Comparison of ENCODE assay signal across 21 mouse cellular contexts in genomic region chr10:32052546-32053295, GRCm38 (mm10).
DNase-seq lines count a peak whose midpoint lies in the region; ATAC-seq and TF ChIP-seq lines count a peak whose summit lies in the region.
"Had no signal": no experiment of that assay in that cellular context is flagged by ENCODE, and none has a peak within 500 bp of the region (broad histone marks: within the 10 kb centered on the region; RNA-seq: fewer than 3 reads in every experiment).

No protein-coding gene starts in this region.

- ATAC-seq in frontal cortex, adult (ENCODE audit: low TSS enrichment): peak; percentile 92
- ATAC-seq in megakaryocyte, adult 5-6 weeks (ENCODE audit: poor library complexity, severe bottlenecking): no peak
- ATAC-seq: intestine, embryonic 15.5 days had no signal

- DNase-seq in frontal cortex, postnatal 10 days (ENCODE audit: low spot score in 2 of 2): no peak
- peak; percentile 17 to 24 for DNase-seq in right cerebral cortex, adult 2 months (ENCODE audit: low spot score in 2 of 2)
- DNase-seq in right cerebral cortex, postnatal 25 days: no peak
- peak; percentile 78 for DNase-seq in gonadal fat pad, adult 2 months (ENCODE audit: low read depth)
- DNase-seq in layer of hippocampus, adult 8-10 months (ENCODE audit: low spot score in 2 of 2): no peak
- DNase-seq: adrenal gland, adult 8-10 months; adrenal gland, postnatal 36 days; cerebellum, adult 2 months; cerebellum, postnatal 10 days; embryo, embryonic 11 days; heart, postnatal 14 days; kidney, adult 18-20 months had no signal

- H3K4me3 ChIP-seq in cortical plate, adult 2 months (ENCODE audit: insufficient read depth, low read length): no peak overlapping the region
- H3K4me3 ChIP-seq: embryonic facial prominence, embryonic 15.5 days; erythroblast, embryonic 14.5 days; heart, adult 2 months; heart, embryonic 15.5 days; hindbrain, embryonic 13.5 days; intestine, embryonic 15.5 days had no signal

- H3K27ac ChIP-seq in cortical plate, adult 2 months (ENCODE audit: insufficient read depth, low read length): 0 out of 2 replicates have a peak overlapping the region, but pooled peaks have one; percentile 8
- H3K27ac ChIP-seq: embryonic facial prominence, embryonic 15.5 days; heart, adult 2 months; heart, embryonic 15.5 days; hindbrain, embryonic 13.5 days; intestine, embryonic 15.5 days had no signal

- no peak for TF ChIP-seq CTCF in cortical plate, adult 2 months (IDR thresholded peaks at IDR 0.05; ENCODE audit: extremely low read depth, insufficient read depth, low read length)

- TF ChIP-seq POLR2A in cortical plate, adult 2 months (IDR thresholded peaks at IDR 0.05; ENCODE audit: extremely low read depth, insufficient read depth, low read length): no peak

- H3K4me1 ChIP-seq in cortical plate, adult 2 months (ENCODE audit: control insufficient read depth, insufficient read depth, low read length): peaks cover 3% of the 10 kb centered on the region; the same call in 1 of the 2 replicates
- H3K4me1 ChIP-seq: embryonic facial prominence, embryonic 15.5 days; heart, embryonic 15.5 days; hindbrain, embryonic 13.5 days; intestine, embryonic 15.5 days had no signal

Comparison
In these comparisons a context has a peak if more than half of its experiments do, and no peak if none do; other contexts are left out.
1. DNase-seq: peak in right cerebral cortex, adult 2 months (2 of 2) and gonadal fat pad, adult 2 months (single experiment); none in frontal cortex, postnatal 10 days (0 of 2), right cerebral cortex, postnatal 25 days (single experiment) and layer of hippocampus, adult 8-10 months (0 of 2).